Mouse (Mus musculus): ENCODE data around the gene Zfp420.

- TF ChIP-seq CTCF (IDR thresholded peaks at IDR 0.05) (no peak), EP300 (IDR thresholded peaks at IDR 0.05) (no peak)
These were observed 7.0 kb upstream of the Zfp420 start for GRCm38 (mm10) chr7:29852831-29853218.
